Mouse (Mus musculus) bone marrow, adult 2 months (tissue): ENCODE measurements at regions not wholly inside any gene's neighbourhood (a gene's known extent, or its start where the extent isn't known, plus 50 kb on each side); places are given as distances from the start of the nearest gene placed in this dataset.
A peak's percentile ranks its signal among the peaks of the same experiment; 100 is the strongest.

Source experiments
- H3K27ac ChIP-seq: fragments of 200-500 bp; 2 replicates; pipeline ENCODE4 v1.5.1; 2012; ENCODE audit warnings: low read depth, mild to moderate bottlenecking, control low read depth, inconsistent platforms, low read length; ENCODE audit not compliant: control insufficient read depth, poor library complexity, insufficient read depth
- H3K4me1 ChIP-seq: fragments of 200-500 bp; 2 replicates; pipeline ENCODE4 v1.6.1; 2011; ENCODE audit warnings: low read length; ENCODE audit not compliant: control insufficient read depth, insufficient read depth
- H3K4me3 ChIP-seq: fragments of 200-500 bp; replicated peaks from 2 replicates; pipeline ENCODE3; 2011; ENCODE audit warnings: mild to moderate bottlenecking, low read depth, low read length, control low read depth; ENCODE audit not compliant: control insufficient read depth
- CTCF ChIP-seq: fragments of 200-500 bp; IDR thresholded peaks from 2 replicates; pipeline ENCODE4 v1.5.1; 2011; ENCODE audit warnings: low read length, control low read depth; ENCODE audit not compliant: control insufficient read depth, insufficient read depth
- POLR2A ChIP-seq: fragments of 200-500 bp; IDR thresholded peaks from 2 replicates; pipeline ENCODE4 v1.6.1; 2011; ENCODE audit warnings: low read depth, mild to moderate bottlenecking, control low read depth, low read length, borderline replicate concordance; ENCODE audit not compliant: control insufficient read depth
- WGBS: fragments of 180-500 bp; shearing (Covaris S2); methylation state at CpG from one replicate; pipeline ENCODE4 v1.1.7; 2018; 5-methylcytosine and 5-hydroxymethylcytosine counted together

DNA sequence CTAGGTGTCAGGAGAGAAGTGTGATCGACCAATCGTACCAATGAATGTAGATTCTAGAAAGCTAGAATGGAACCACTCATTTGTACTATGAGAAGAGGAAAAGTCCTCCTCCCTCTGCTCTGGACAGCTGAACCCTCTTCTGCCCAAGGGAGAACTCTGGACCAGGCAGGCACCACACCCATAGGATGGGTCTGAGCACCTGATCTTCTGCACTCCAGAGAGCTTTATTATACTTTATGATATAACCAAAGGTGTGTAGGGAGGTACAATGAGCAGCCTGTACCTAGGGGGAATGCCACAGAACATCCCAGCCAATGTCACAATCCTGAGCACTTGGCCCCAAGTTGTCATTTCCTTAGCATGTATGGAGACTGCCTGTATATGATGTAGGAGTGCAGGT lies 352.5 kb upstream of the Zmiz1 start:
- Histone ChIP-seq H3K4me1 (no peaks in the 10 kb centered on the region; the same call in 1 of the 2 replicates), H3K4me3 (no peak overlapping the region), H3K27ac (no peak overlapping the region)
- 90% methylated on average over 2 of the region's 2 CpGs for WGBS
- TF ChIP-seq CTCF (no peak), POLR2A (no peak)

DNA sequence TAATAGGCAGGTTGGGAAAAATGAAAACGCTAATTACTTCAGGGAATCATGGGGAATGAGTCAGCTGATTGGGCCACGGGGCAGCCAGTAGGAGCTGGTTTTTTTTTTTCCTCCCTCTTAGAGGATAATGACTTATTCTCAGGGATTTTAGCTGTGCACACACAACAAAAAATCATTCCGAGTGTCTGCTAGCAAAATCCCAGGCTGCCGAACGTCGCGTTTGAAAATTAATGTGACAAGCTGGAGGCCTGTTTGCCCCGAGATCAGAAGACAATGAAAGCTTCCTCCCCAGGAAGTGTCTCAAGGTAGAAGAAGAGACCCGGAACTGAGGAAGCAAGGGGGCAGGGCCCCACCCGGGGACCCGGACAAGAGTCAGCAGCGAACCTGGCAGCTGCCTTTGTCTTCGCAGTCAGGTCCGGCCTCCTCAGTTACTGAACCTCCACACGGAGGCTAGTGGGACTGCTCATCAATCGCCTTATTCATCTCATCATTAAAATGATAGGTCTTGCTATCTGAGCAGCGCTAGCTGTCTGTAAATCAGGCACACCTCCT lies 350.8 kb upstream of the Zmiz1 start:
- WGBS = 48% methylated on average over 17 of the region's 17 CpGs
- TF ChIP-seq CTCF (no peak), POLR2A (no peak)
- peak overlapping the region; percentile 58 for H3K27ac ChIP-seq

DNA sequence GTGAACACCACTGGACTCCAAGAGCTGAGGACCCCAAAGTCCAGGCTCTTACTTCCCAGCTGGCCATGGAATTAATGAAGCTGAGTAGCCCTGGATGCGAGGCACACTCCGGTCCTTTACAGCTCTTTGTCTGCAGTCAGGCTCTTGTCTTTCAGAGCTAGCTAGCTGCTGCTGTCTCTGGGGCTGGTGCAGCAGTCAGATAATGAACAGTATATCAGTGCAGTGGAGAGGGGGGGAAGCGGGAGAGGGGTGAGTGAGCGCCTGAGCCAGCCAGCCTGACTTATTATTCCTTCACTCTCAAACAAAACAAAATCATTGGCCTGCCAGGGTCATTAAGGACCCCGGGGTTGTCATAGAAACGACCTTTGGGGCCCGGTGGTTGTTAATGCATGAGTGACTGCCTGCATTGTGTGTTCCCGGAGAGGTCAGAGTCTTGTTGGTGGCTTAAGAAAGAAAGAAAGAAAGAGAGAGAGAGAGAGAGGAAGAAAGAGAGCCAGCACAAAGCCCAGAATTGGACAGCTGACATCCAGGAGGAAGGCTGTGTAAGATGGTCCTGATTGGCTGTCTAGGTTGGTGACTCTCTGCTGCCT lies 350.2 kb upstream of the Zmiz1 start:
- 42% methylated on average over 8 of the region's 8 CpGs for WGBS
- Histone ChIP-seq H3K4me1 (peaks cover 2% of the 10 kb centered on the region; the same call in 1 of the 2 replicates), H3K27ac (peak overlapping the region; percentile 58), H3K4me3 (no peak overlapping the region)
- TF ChIP-seq CTCF (no peak), POLR2A (no peak)

More for the DNA sequence above, 350.8 kb upstream of the Zmiz1 start:
- H3K4me3 ChIP-seq = no peak overlapping the region
- peaks cover 2% of the 10 kb centered on the region; the same call in 1 of the 2 replicates for H3K4me1 ChIP-seq

DNA sequence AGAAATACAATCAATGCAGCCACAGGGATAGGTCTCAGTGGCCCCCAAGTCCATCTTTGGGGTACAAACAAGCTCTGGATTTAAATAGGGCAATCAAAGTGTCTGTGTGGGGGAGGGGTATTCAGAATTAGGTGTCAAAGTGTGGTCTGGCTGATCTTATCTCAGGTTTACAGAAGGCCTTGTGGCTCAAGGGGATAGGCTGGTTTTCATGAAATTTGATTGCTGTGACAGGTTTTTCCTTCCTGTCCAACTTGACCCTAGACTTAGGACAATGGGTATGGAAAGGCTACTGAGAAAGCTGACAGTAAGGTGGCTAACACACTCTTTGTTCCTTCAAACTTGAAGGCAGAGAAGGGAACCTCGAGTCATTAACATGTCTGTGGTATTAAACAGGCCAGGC lies 349.3 kb upstream of the Zmiz1 start:
- H3K27ac ChIP-seq = no peak overlapping the region
- no peak overlapping the region for H3K4me3 ChIP-seq
- TF ChIP-seq CTCF (no peak), POLR2A (no peak)
- peaks cover 2% of the 10 kb centered on the region; the same call in 1 of the 2 replicates for H3K4me1 ChIP-seq
- WGBS = 16% methylated on average over 1 of the region's 1 CpGs

DNA sequence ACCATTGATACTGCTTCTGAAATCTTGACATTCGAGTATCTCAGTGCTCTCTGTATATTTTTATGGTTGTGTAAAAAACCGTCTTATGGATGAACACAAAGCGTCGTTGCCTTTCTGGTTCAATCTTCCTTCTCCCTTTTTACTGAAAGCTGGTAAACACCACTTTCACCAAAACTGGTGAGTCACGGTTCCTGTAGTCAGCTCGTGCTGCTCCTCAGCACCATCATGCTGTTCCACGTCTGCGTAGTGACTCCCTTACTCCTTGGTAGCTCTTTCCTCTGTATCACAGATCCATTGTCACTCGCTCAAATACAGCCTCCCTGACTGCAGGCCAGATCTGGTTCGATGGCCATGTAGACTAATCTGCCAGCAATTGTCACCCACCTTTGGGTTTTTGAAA lies 346.2 kb upstream of the Zmiz1 start:
- TF ChIP-seq CTCF = no peak
- TF ChIP-seq POLR2A = no peak
- Histone ChIP-seq H3K4me1 (peaks cover 2% of the 10 kb centered on the region; the same call in 1 of the 2 replicates), H3K27ac (no peak overlapping the region), H3K4me3 (no peak overlapping the region)
- 20% methylated on average over 10 of the region's 10 CpGs for WGBS

DNA sequence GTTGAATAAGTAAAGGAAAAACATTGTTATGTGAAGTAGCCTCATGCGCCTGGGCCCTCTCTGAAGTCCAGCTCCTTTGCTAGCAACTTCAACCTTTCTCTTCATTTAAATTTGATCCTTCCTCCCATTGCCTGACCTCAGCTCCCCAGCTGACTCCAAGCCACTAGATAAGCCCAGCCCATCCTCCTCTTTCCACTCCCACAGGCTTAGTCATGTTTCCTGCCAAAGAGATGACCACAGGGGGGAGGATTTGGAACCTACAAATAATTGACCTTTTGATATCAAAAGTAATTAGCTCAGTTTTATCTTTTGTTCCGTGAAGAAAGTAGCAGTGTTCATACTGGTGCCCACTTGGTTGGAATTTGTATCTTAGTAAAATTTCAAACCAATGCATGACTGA lies 345.7 kb upstream of the Zmiz1 start:
- no peak for TF ChIP-seq POLR2A
- no peak for TF ChIP-seq CTCF
- H3K27ac ChIP-seq = no peak overlapping the region
- 67% methylated on average over 2 of the region's 2 CpGs for WGBS
- peaks cover 2% of the 10 kb centered on the region; the same call in 1 of the 2 replicates for H3K4me1 ChIP-seq
- no peak overlapping the region for H3K4me3 ChIP-seq

DNA sequence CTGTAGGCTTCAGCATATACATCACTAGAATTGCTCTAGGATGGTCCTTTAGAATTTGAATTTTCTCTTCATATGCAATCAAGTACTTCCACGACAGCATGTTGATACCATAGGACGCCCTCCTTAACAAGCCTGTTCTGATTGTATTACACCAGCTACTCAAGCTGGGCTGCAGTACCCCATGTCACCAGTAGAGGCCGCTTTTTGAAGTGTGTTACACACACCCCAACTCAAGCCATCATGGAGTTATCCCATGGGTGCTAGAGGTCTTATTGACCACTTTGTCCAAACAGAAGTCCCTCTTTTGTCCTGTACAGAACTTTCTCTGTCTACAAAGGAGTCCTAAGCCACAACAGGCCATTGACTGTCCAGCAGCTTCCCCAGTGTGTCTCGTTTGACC lies 342.6 kb upstream of the Zmiz1 start:
- H3K27ac ChIP-seq = no peak overlapping the region
- no peak overlapping the region for H3K4me3 ChIP-seq
- peak; percentile 69 for TF ChIP-seq CTCF
- no peak for TF ChIP-seq POLR2A
- H3K4me1 ChIP-seq = peaks cover 2% of the 10 kb centered on the region; the same call in 1 of the 2 replicates
- WGBS = 32% methylated on average over 4 of the region's 4 CpGs

DNA sequence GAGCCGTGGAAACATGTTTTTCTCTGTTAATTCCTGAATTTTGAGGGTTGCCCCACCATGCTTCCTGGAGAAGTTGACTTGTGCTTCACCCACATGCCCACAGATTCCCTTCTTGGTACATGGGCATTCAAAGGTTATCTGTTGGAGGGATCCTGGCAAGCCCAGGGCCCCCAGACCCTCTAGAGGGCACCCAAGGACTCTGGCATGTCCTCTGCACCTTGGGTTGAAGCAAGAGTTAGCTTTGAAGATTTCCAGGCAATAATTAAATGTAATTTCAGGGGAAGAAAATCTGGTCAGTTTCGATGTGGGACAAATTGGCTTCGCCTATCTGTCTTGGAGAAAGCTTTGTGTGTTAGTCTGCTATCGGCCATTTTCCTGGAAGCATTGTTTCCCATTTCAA lies 339.0 kb upstream of the Zmiz1 start:
- TF ChIP-seq CTCF (no peak), POLR2A (no peak)
- WGBS = 73% methylated on average over 4 of the region's 4 CpGs
- Histone ChIP-seq H3K27ac (no peak overlapping the region), H3K4me1 (no peaks in the 10 kb centered on the region; the same call in 1 of the 2 replicates), H3K4me3 (no peak overlapping the region)

DNA sequence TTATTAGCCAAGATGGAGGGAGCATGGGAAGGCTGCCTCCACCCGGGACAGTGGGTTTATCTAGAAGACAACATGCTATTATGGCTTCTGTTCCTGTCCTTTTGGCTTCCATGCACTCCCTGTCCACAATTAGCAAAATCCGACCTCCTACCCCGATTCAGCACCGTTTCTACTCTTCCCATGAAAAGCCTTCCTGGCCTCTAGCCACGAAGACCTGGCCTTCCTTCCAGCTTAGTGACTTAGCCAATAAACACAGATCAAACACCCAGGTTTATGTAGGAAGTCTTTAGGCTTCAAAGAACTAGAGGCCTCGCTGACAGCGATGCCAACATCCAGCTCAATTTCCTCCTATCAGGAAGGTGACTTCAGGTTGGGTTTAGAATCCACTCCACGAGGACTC lies 338.5 kb upstream of the Zmiz1 start:
- no peak overlapping the region for H3K27ac ChIP-seq
- no peak overlapping the region for H3K4me3 ChIP-seq
- WGBS = 64% methylated on average over 8 of the region's 8 CpGs
- TF ChIP-seq POLR2A (no peak), CTCF (no peak)
- H3K4me1 ChIP-seq = no peaks in the 10 kb centered on the region; the same call in 1 of the 2 replicates
